Mouse (Mus musculus) lung, adult 2 months (tissue): ENCODE data around the gene Kif5a. TPM values are rescaled to one million over a fixed set of nuclear protein-coding genes. Genes with fewer than 3 reads are reported as not detected.
"Not testable (repeated sequence)": the region's sequence is repeated elsewhere in the genome, so short reads cannot be mapped to it uniquely, and the experiment has no call there.

Source experiments
- DNase-seq: peaks from one replicate; pipeline ENCODE4 v3.0.0; 2022
- H3K4me1 ChIP-seq: fragments of 200-500 bp; 2 replicates; pipeline ENCODE4 v1.6.1; 2011; ENCODE audit warnings: low read length; ENCODE audit not compliant: control insufficient read depth, insufficient read depth
- H3K4me3 ChIP-seq: fragments of 200-500 bp; replicated peaks from 2 replicates; pipeline ENCODE3; 2011; ENCODE audit warnings: low read depth, mild to moderate bottlenecking, control low read depth, low read length; ENCODE audit errors: extremely low read depth
- CTCF ChIP-seq: fragments of 200-500 bp; IDR thresholded peaks from 2 replicates; pipeline ENCODE4 v1.5.1; 2011; ENCODE audit warnings: mild to moderate bottlenecking, low read length, control low read depth; ENCODE audit not compliant: insufficient read depth
- POLR2A ChIP-seq: fragments of 200-500 bp; IDR thresholded peaks from 2 replicates; pipeline ENCODE4 v1.6.1; 2011; ENCODE audit warnings: low read depth, mild to moderate bottlenecking, control low read depth, low read length, borderline replicate concordance; ENCODE audit errors: extremely low read depth
- WGBS: fragments of 180-500 bp; shearing (Covaris S2); methylation state at CpG from one replicate; pipeline ENCODE4 v1.1.7; 2018; 5-methylcytosine and 5-hydroxymethylcytosine counted together
- polyA plus RNA-seq: library from polyadenylated mRNA; depleted of rRNA; stranded (reverse); fragments of >200 nt; gene quantifications from 2 replicates; pipeline ENCODE4 v1.2.3, GENCODE M21; 2012

Kif5a gene
- polyA plus RNA-seq, 1 experiment, result 1.3 TPM

DNA sequence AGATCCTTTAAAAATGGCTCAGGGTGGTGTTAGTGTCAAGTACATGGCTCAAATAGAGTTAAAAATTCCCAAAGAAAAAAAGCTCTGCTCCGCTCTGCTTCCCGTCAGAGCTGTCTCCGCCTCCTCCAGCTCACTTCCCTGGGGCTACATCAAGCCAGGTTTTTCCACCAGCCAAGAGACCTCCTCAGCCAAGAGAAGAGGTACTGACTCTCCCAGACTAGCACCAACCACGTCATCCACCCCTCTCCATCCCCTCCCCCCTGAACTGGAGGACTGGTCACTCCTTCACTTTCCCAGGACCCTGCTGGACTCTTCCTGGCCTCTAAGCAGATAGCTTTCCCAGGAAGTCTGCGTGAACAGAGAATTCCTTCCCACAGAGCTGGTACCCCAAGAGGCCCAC lies 66.8 kb downstream of the Kif5a start:
- Histone ChIP-seq H3K4me3 (peak overlapping the region; percentile 25), H3K4me1 (peaks cover 6% of the 10 kb centered on the region)
- TF ChIP-seq POLR2A (no peak; the same call in 1 of the 2 replicates), CTCF (no peak)
- DNase-seq, result peak; percentile 38
- WGBS, result 10% methylated on average over 5 of the region's 5 CpGs

DNA sequence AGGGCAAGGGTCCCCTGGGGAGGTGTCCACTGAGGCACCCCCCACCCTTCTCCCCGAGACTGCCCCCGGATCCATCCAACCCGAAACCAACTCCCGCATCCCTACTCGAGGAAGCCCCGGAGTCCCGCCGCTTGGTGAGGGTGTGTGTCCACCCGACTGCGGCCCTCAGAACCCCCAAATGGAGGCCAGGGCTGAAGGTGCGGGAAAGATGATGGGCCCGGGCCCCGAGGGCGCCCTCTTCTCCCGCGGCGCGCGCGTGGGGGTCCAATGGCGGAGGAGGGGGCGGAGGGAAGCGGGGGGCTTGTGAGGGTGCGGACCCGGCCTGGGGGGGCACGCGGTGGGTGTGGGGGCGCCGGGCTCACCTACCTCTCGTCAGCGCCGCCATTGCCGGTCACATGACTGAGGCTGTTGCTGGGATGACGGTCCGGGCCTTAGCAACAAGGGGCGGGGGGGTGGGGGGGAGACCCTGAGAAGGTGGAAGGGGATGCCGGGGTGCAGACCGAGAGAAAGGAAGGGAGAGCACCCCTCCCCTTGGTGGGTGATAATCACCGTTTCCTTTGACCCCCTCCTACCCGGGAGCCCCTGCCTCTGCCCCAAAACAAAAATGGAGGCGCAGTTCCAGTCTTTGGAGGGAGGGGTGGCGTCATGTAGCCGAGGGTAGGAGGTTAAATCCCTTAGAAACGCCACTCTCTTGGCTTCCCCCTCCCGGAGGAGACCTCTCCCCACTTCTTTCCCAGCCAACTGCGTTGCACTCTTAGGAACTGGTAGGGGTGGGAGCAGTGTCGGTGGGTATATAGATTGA lies 67.6 kb downstream of the Kif5a start, which contains the start of gene Dtx3:
Dtx3 (minus strand) TSS at position 401 of the 802 bp plus-strand sequence.
- Histone ChIP-seq H3K4me1 (peaks cover 6% of the 10 kb centered on the region), H3K4me3 (peak within 1 kb of the TSS; percentile 80)
- under 1% methylated on average over 47 of the region's 47 CpGs for WGBS
- peak; percentile 28; the same call in 1 of the 2 replicates for TF ChIP-seq POLR2A
- no peak for TF ChIP-seq CTCF
- peak; percentile 45 for DNase-seq

- H3K4me3 ChIP-seq, result peak overlapping the region; percentile 80
- TF ChIP-seq CTCF, result no peak
- TF ChIP-seq POLR2A, result peak; percentile 58; the same call in 1 of the 2 replicates
- peak; percentile 73 for DNase-seq
- 7% methylated on average over 22 of the region's 22 CpGs for WGBS
- peaks cover 6% of the 10 kb centered on the region for H3K4me1 ChIP-seq
These were observed 68.5 kb downstream of the Kif5a start for GRCm38 (mm10) chr10:127194428-127195327.

- Histone ChIP-seq H3K4me3 (no peak overlapping the region), H3K4me1 (peaks cover 6% of the 10 kb centered on the region)
- TF ChIP-seq POLR2A (no peak), CTCF (no peak)
- WGBS, result 93% methylated on average over 9 of the region's 9 CpGs
- no peak for DNase-seq
These were observed 70.1 kb downstream of the Kif5a start for GRCm38 (mm10) chr10:127193011-127193410.

DNA sequence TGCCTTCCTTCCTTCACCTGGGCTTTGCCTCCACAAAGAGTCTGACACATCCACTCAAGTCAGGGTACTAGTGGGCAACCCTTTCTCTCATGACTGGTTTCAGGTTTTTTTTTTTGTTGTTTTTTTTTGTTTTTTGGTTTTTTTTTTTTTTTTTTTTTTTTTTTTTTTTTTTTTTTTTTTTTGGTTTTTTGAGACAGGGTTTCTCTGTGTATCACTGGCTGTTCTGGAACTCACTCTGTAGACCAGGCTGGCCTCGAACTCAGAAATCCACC lies 71.2 kb downstream of the Kif5a start:
- WGBS, result 78% methylated on average over 1 of the region's 1 CpGs
- H3K4me3 ChIP-seq, DNase-seq, H3K4me1 ChIP-seq: not testable (repeated sequence)

- Histone ChIP-seq H3K4me3 (no peak overlapping the region), H3K4me1 (peaks cover 3% of the 10 kb centered on the region)
- DNase-seq, result no peak
- TF ChIP-seq POLR2A, result no peak
- no peak for TF ChIP-seq CTCF
- 73% methylated on average over 19 of the region's 19 CpGs for WGBS
These were observed 71.7 kb downstream of the Kif5a start for GRCm38 (mm10) chr10:127191191-127192056.

GRCm38 (mm10) chr10:127190398-127191190 lies 72.6 kb downstream of the Kif5a start:
- H3K4me1 ChIP-seq, result peaks cover 3% of the 10 kb centered on the region
- no peak for TF ChIP-seq POLR2A
- no peak for TF ChIP-seq CTCF
- 65% methylated on average over 14 of the region's 14 CpGs for WGBS
- no peak for DNase-seq
- H3K4me3 ChIP-seq, result no peak overlapping the region

- Histone ChIP-seq H3K4me1 (peaks cover 2% of the 10 kb centered on the region), H3K4me3 (peak within 1 kb of the TSS; percentile 54)
- DNase-seq, result peak; percentile 49
- TF ChIP-seq CTCF (no peak), POLR2A (0 out of 2 replicates have a peak, but pooled peaks have one; percentile 7)
- WGBS, result 12% methylated on average over 35 of the region's 35 CpGs
These were observed 73.3 kb downstream of the Kif5a start, which contains the start of gene Arhgef25 for GRCm38 (mm10) chr10:127189651-127190381. Arhgef25 (minus strand) TSS chr10:127190083.
